Mouse (Mus musculus) v-Abl transformed pro-B cells (cell line): Measurements from ENCODE around the gene Sh2d7.

Experiments
- in situ Hi-C, 2 experiments: fragments of 400-800 bp; cut with MboI; formaldehyde crosslinking; loops; one replicate each; pipeline ENCODE4 v1.15.1; 2025; ENCODE audit not compliant: unreplicated experiment in 2 of 2

Gene Sh2d7

DNA sequence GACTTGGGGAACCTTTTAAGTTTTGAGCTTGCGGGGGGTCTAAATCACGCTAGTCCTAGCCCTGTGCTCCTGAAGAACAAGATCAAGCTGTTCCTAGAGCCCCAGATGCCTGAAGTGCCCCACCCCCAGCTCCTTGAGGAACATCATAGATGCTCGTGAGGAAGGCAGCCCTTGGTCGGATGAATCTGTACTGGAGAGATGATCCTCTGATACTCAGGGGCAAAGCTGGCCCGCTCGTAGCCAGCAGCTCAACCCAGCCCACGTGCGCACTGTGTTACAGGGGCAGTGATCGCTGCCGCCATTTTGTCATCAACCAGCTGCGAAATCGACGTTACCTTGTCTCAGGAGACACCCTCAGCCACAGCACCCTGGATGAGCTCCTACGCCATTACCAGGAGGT lies at the start of gene Sh2d7:
Sh2d7 (plus strand) TSS at position 301 of the 400 bp plus-strand sequence.
- in situ Hi-C loops = no loop called here

- in situ Hi-C loops = no loop called here
Observed at GRCm38 (mm10) chr9:54489599-54489998, 49.2 kb upstream of the Sh2d7 start.

DNA sequence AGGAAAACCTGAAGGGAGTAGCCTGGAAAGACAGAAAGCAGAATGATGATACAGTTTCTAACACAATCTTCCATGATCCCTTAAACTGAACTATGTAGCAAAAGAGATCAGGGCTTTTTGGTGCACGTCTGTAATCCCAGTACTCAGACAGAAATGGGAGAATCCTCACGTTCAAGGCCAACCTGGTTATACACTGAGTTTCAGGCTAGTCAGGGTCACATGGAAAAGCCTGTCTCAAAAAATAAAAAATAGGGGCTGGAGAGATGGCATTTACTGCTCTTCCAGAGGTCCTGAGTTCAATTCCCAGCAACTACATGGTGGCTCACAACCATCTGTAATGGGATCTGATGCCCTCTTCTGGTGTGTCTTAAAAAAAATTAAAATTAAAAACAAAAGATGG lies 48.4 kb upstream of the Sh2d7 start:
- in situ Hi-C loops = no loop called here

GRCm38 (mm10) chr9:54499291-54499690 lies 39.5 kb upstream of the Sh2d7 start:
- in situ Hi-C loops = no loop called here

DNA sequence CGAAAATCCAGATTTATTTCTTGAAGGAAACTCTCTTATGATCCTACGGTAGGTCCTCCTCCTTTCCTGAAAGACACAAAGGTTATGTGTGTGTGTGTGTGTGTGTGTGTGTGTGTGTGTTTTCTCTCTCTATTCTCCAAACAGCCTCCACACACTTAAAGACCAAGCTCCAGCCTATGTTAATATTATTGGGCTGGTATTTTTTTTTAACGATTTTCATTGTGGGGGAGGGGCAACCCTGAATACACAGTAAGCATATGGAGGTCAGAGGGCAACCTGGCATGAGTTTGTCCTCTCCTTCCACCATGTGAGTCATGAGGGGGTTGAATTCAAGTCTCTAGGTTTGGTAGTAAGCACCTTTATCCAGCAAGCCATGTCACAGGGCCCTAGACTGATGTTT lies 39.0 kb upstream of the Sh2d7 start:
- in situ Hi-C loops = no loop called here

GRCm38 (mm10) chr9:54500832-54501452 lies 37.8 kb upstream of the Sh2d7 start:
- in situ Hi-C loops = no loop called here

- in situ Hi-C loops = no loop called here
Observed at GRCm38 (mm10) chr9:54501453-54502110, 37.2 kb upstream of the Sh2d7 start, which contains the start of gene Dmxl2. TSS of gene Dmxl2 (minus strand) at chr9:54501626.

- in situ Hi-C loops = no loop called here
Observed at GRCm38 (mm10) chr9:54502111-54502495, 36.7 kb upstream of the Sh2d7 start.

- in situ Hi-C loops = no loop called here
Observed at GRCm38 (mm10) chr9:54502873-54503272, 35.9 kb upstream of the Sh2d7 start.

DNA sequence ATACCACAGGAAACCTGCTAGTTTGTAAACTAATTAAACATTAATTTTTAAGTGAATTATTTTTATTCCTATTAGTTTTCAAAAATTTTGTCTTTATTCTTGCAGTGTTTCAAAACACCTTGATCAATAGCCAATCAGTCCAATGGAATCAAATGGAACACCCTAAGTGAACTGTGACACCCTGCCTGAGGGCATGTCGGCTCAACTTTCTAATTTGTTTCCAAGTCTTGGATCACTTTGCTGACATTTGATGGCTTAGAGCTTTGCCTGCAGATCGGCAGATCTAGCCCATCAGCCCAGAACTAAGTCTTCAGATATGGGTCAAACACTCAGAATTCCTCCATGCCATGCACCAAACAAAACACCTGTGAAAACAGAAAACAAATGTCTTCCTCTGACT lies 22.8 kb upstream of the Sh2d7 start:
- in situ Hi-C loops = no loop called here

GRCm38 (mm10) chr9:54518921-54519320 lies 19.9 kb upstream of the Sh2d7 start:
- in situ Hi-C loops = no loop called here

GRCm38 (mm10) chr9:54520286-54520685 lies 18.5 kb upstream of the Sh2d7 start:
- in situ Hi-C loops = no loop called here

DNA sequence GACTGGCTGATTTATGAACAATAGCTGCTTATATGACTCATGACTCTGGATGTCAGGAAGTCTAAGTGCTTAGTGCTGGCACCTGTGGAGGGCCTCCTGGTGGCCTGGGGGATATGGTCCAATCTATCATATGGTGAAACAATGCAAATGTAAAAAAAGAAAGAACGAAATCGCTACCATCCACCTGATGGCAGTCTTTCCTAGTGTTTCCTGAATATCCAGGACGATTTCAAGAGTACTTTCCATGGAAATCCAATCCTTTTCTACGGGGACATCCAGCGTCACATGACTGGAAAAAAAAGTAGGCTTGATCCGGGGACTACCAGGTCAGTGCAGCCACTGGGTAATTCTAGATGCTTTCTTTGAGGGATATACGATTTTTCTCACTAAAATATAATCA lies 11.1 kb upstream of the Sh2d7 start:
- in situ Hi-C loops = no loop called here

- in situ Hi-C loops = no loop called here
Observed at GRCm38 (mm10) chr9:54529950-54530349, 8.8 kb upstream of the Sh2d7 start.

GRCm38 (mm10) chr9:54530836-54531235 lies 7.9 kb upstream of the Sh2d7 start:
- in situ Hi-C loops = no loop called here

DNA sequence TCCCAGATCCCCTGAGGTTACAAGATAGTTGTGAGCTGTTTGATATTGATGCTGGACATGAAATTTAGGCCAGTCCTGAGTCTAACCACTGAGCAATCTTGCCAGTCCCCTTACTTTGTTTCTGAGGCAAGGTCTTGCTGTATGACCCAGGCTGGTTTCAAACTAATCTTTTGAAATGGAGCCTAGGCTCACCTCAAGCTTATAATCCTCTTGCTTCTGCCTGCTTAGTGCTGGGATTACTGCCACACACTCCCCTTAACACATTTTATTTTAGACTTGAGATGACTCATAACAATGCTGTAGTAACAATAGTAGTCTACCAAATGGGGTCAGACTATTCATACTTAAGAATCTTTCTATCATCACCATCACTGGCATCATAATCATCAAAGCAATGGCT lies 7.4 kb upstream of the Sh2d7 start:
- in situ Hi-C loops = no loop called here

DNA sequence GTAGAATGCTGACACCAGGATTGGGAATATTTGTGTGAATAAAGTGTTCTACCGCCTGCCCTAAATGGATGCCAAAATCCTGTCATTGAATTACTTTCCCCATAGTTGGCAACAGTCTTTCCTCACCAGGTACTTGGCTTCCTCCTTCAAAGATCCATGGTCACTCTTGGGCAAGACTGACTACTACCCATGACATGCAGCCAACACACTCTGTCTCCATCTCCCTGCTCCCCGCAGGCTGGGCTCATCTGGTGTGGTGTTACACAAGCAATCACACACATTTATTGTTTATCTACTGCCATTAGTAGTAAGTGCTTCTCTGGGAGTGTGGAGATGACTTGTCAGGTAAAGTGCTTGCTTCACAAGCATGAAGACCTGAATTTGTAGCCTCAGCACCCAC lies 5.9 kb upstream of the Sh2d7 start:
- in situ Hi-C loops = no loop called here

GRCm38 (mm10) chr9:54533975-54534374 lies 4.8 kb upstream of the Sh2d7 start:
- in situ Hi-C loops = no loop called here

DNA sequence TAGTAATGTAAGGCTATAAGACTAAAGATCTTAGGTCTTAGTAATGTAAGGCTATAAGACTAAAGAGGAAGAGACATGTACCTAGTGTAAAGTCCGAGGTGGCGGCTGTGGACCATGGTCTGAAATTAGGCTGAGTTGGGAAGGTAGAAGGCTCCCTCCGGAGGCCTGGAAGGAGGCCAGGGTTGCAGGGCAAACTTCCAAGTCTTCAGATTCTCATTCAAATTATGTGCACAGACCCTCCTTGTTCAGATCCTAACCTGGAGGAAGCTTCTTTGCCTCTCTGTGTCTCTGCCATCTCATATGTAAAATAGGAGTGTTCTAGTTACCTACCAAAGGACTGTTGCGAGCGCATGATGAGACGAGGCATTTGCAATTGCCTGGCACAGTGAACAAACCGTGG lies 2.5 kb upstream of the Sh2d7 start:
- in situ Hi-C loops = no loop called here

DNA sequence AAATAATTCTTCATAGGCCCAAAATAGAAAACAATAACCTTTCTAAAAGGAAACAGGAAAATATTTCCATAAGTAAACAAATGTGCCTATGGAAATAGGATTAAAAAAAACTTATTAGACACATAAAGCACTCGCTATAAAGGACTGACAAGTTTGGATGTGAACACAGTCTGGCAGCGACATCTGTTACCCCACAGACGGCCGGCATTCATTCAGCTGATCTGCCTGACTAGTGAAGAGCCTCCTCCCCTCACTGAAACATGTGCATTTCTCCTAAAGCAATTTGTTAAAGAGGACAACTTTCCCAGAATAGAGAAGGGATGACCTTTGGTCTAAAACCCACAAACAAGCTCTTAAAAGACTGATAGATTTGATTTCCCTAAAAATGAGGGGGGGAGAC lies 1.8 kb upstream of the Sh2d7 start:
- in situ Hi-C loops = no loop called here

DNA sequence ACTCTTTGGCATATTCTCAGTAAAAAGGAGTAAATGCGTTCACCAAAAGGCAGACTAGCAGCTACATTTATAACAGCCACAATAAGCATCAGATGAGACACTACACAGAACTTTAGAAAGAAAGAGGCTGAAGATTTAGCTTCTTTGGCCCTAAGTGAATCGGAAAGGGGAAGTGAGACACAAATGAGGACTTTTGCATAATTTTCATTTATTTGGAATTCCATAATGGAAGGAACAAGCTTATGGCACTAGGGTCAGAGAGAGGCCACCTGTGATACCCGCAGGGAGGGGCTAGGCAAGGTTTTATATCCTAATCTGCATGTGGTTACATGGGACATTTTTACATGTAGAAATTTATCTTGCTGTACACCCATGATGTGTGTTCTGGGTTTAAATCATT lies 1.3 kb upstream of the Sh2d7 start:
- in situ Hi-C loops = no loop called here

- in situ Hi-C loops = no loop called here
Observed at GRCm38 (mm10) chr9:54538244-54538643, 540 bp upstream of the Sh2d7 start.

GRCm38 (mm10) chr9:54540801-54541200 lies 2.0 kb downstream of the Sh2d7 start:
- in situ Hi-C loops = no loop called here
